Mouse (Mus musculus): ENCODE measurements around the gene Lrrc37a. TPM values are rescaled to one million over a fixed set of nuclear protein-coding genes. Genes with fewer than 3 reads are reported as not detected.
A peak's percentile ranks its signal among the peaks of the same experiment; 100 is the strongest.
"Not testable (repeated sequence)": the region's sequence is repeated elsewhere in the genome, so short reads cannot be mapped to it uniquely, and the experiment has no call there.

The Lrrc37a gene
- polyA plus RNA-seq (2016; fragmentation: Nextera tagmentation; extraction: Ambion mirVana): not detected in 2 replicates

GRCm38 (mm10) chr11:103504497-103504896 lies at the start of gene Lrrc37a:
Gene Lrrc37a (minus strand): TSS chr11:103504597.
- no peak for DNase-seq (ENCODE audit: low spot score)

DNA sequence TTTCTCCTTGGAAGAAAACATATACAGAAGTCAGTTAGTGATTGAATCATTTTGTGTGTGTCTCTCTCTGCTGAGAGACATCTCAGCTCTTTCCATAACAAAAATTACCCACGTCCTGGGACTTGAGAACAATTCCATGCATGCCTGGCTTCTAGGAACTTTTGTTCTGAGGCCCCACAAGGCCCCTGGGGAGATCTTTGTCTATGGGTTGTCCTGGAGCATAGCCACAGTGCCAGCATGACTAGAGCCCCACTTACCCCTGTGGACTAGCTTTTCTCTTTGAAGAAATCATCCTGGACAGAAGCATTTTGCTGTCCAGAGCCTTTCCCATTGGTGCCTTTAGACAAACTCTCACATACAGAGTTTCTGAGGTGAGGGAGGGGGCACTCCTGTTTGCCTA lies 30.6 kb upstream of the Lrrc37a start:
- 44% methylated on average over 1 of the region's 1 CpGs for WGBS

More at GRCm38 (mm10) chr11:103504497-103504896, at the start of gene Lrrc37a:
- no peaks in the 10 kb centered on the region for H3K4me1 ChIP-seq
- WGBS: 94% methylated on average over 12 of the region's 12 CpGs
- H3K27ac ChIP-seq (replicated peaks): no peak within 1 kb of the TSS
- no peaks in the 10 kb centered on the region for H3K27me3 ChIP-seq (replicated peaks; ENCODE audit: low read depth, poor library complexity, severe bottlenecking)
- H3K9me3 ChIP-seq: no peaks in the 10 kb centered on the region
- no peaks in the 10 kb centered on the region for H3K36me3 ChIP-seq (replicated peaks)
- no peak within 1 kb of the TSS for H3K4me3 ChIP-seq

GRCm38 (mm10) chr11:103512111-103512510 lies 7.7 kb upstream of the Lrrc37a start:
- H3K27me3 ChIP-seq (replicated peaks; ENCODE audit: low read depth, poor library complexity, severe bottlenecking): no peaks in the 10 kb centered on the region
- H3K4me1 ChIP-seq: no peaks in the 10 kb centered on the region
- no peaks in the 10 kb centered on the region for H3K36me3 ChIP-seq (replicated peaks)
- H3K9me3 ChIP-seq: no peaks in the 10 kb centered on the region
- H3K4me3 ChIP-seq: no peak overlapping the region
- DNase-seq (ENCODE audit: low spot score): no peak
- no peak overlapping the region for H3K27ac ChIP-seq (replicated peaks)
- 80% methylated on average over 2 of the region's 2 CpGs for WGBS

More for the DNA sequence above, 30.6 kb upstream of the Lrrc37a start:
- H3K36me3 ChIP-seq (replicated peaks); DNase-seq (ENCODE audit: low spot score); H3K4me1 ChIP-seq; H3K27ac ChIP-seq (replicated peaks); H3K27me3 ChIP-seq (replicated peaks; ENCODE audit: low read depth, poor library complexity, severe bottlenecking); H3K9me3 ChIP-seq; H3K4me3 ChIP-seq: not testable (repeated sequence)

DNA sequence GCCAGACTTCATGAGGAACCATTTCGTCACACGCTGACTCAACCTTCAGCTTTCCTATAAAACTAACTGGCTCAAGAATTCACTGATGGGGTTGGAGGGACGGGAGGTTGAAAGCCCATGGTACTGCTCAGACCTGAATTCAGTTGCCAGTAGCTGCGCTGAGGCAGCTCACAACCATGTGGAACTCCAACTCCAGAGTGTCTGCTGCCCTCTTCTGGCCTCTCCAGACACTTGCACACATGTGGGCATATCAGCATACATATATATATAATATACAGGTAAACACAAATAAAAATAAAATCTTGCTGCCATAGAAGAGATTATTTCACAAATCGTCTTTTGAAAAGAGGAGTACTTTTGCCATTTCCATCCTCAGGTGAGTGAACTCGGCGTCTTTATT lies 40.0 kb downstream of the Lrrc37a start:
- no peaks in the 10 kb centered on the region for H3K4me1 ChIP-seq
- no peaks in the 10 kb centered on the region for H3K27me3 ChIP-seq (replicated peaks; ENCODE audit: low read depth, poor library complexity, severe bottlenecking)
- H3K4me3 ChIP-seq: no peak overlapping the region
- H3K36me3 ChIP-seq (replicated peaks): no peaks in the 10 kb centered on the region
- peak; percentile 21 for DNase-seq (ENCODE audit: low spot score)
- 67% methylated on average over 7 of the region's 7 CpGs for WGBS
- H3K9me3 ChIP-seq: no peaks in the 10 kb centered on the region
- H3K27ac ChIP-seq (replicated peaks): no peak overlapping the region

- not testable (repeated sequence) for H3K27me3 ChIP-seq (replicated peaks; ENCODE audit: low read depth, poor library complexity, severe bottlenecking); H3K36me3 ChIP-seq (replicated peaks); H3K4me3 ChIP-seq; H3K4me1 ChIP-seq; DNase-seq (ENCODE audit: low spot score); H3K9me3 ChIP-seq; H3K27ac ChIP-seq (replicated peaks)
- 60% methylated on average over 1 of the region's 1 CpGs for WGBS
Measured at GRCm38 (mm10) chr11:103451105-103451504, 53.3 kb downstream of the Lrrc37a start.

DNA sequence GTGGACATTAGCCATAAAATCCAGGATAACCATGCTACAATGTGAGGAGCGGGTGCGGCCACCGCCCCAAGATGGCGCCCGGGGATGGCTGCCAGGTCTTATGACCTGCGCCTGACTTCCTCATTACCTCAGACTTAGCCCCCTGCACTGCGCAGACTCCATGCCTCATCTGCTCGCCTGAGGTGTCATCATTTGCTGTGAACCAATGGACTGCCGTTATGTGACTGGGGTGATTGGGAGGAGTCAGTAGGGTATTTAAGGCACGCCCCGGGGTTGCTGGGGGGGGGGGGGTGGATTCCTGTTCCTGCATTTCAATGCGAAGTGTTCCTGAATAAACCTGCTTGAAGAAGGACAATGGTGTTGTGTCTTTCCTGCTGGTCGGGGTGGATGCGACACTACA lies 54.7 kb downstream of the Lrrc37a start:
- not testable (repeated sequence) for DNase-seq (ENCODE audit: low spot score); H3K27me3 ChIP-seq (replicated peaks; ENCODE audit: low read depth, poor library complexity, severe bottlenecking)
- 90% methylated on average over 14 of the region's 14 CpGs for WGBS

GRCm38 (mm10) chr11:103443678-103444077 lies 60.7 kb downstream of the Lrrc37a start:
- Histone ChIP-seq H3K4me1 (no peaks in the 10 kb centered on the region), H3K36me3 (replicated peaks) (no peaks in the 10 kb centered on the region), H3K27ac (replicated peaks) (no peak overlapping the region), H3K9me3 (no peaks in the 10 kb centered on the region), H3K4me3 (no peak overlapping the region), H3K27me3 (replicated peaks; ENCODE audit: low read depth, poor library complexity, severe bottlenecking) (no peaks in the 10 kb centered on the region)
- 87% methylated on average over 3 of the region's 3 CpGs for WGBS
- no peak for DNase-seq (ENCODE audit: low spot score)

More for the DNA sequence above, 54.7 kb downstream of the Lrrc37a start:
- not testable (repeated sequence) for H3K4me1 ChIP-seq; H3K9me3 ChIP-seq; H3K4me3 ChIP-seq; H3K27ac ChIP-seq (replicated peaks); H3K36me3 ChIP-seq (replicated peaks)

- 84% methylated on average over 5 of the region's 5 CpGs for WGBS
- Histone ChIP-seq H3K4me3 (no peak overlapping the region), H3K9me3 (no peaks in the 10 kb centered on the region), H3K27me3 (replicated peaks; ENCODE audit: low read depth, poor library complexity, severe bottlenecking) (no peaks in the 10 kb centered on the region), H3K36me3 (replicated peaks) (no peaks in the 10 kb centered on the region), H3K27ac (replicated peaks) (no peak overlapping the region), H3K4me1 (no peaks in the 10 kb centered on the region)
- no peak for DNase-seq (ENCODE audit: low spot score)
Measured at GRCm38 (mm10) chr11:103436282-103436681, 68.1 kb downstream of the Lrrc37a start.

DNA sequence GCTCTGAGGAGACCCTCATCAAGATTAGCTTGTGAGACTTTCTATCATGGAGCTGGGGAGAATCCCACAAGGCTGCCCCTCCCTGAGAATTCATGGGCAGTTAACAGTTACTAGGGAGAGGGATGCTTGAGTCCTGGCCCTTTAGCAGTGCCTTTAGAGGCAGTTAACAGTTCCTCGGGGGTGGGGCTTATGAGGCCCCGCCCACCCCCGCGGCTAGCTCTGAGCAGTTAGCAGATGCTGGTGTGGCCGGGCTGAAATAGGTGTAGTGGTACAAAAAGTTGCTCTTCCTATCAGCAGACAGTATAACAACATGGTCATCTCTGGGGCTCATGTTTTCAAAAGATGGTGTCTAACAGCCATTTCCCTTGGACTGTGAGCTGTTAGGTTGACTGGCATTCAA lies 79.4 kb downstream of the Lrrc37a start:
- no peak overlapping the region for H3K27ac ChIP-seq (replicated peaks)
- no peaks in the 10 kb centered on the region for H3K9me3 ChIP-seq
- no peaks in the 10 kb centered on the region for H3K27me3 ChIP-seq (replicated peaks; ENCODE audit: low read depth, poor library complexity, severe bottlenecking)
- H3K36me3 ChIP-seq (replicated peaks): no peaks in the 10 kb centered on the region
- peaks cover 7% of the 10 kb centered on the region for H3K4me1 ChIP-seq
- DNase-seq (ENCODE audit: low spot score): no peak
- WGBS: 28% methylated on average over 5 of the region's 5 CpGs
- H3K4me3 ChIP-seq: no peak overlapping the region

DNA sequence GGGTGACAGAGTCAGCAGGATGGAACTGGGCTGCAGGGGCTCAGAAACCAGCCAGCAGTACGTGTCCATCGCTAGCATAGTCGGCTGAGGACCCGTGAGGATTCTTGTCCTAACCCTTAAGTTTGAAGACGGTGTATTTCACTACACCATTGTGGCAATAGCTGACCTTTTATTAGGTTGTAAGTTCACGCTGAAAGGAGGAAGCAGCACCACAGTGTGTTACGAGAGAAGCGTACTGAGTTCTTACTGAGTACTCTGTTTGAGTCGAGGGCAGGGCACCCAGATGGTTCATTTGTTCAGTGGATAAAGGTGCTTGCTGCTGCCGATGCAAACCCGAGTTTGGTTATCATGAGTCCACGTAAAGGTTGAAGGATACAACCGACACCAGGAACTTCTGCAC lies 84.7 kb downstream of the Lrrc37a start:
- WGBS: 87% methylated on average over 13 of the region's 13 CpGs
- Histone ChIP-seq H3K9me3 (no peaks in the 10 kb centered on the region), H3K27me3 (replicated peaks; ENCODE audit: low read depth, poor library complexity, severe bottlenecking) (no peaks in the 10 kb centered on the region), H3K4me3 (no peak overlapping the region), H3K27ac (replicated peaks) (no peak overlapping the region), H3K4me1 (peaks cover 7% of the 10 kb centered on the region), H3K36me3 (replicated peaks) (no peaks in the 10 kb centered on the region)
- no peak for DNase-seq (ENCODE audit: low spot score)

DNA sequence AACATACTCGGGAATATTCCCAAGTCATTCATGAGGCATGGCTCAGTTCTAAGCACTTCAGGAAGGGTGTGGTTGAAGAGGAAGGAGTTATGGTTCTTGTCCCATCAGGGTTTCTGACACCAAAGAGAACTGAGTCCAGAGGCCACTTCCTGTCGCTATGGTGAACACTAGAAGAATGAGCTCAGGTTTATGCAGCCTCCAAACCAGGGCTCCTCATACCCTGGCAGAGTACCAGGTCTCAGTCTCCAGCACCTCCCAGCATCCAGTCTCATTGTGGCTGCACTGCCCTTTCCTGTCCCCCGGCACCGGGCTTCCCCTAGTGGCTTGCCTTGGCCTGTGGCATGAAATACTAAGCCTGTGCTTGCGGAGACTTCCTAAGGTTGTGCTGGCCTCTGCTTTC lies 85.2 kb downstream of the Lrrc37a start:
- H3K4me3 ChIP-seq: no peak overlapping the region
- WGBS: 74% methylated on average over 5 of the region's 5 CpGs

GRCm38 (mm10) chr11:103413516-103413915 lies 90.9 kb downstream of the Lrrc37a start:
- peaks cover 7% of the 10 kb centered on the region; the same call in 1 of the 2 replicates for H3K36me3 ChIP-seq (replicated peaks)
- no peaks in the 10 kb centered on the region for H3K9me3 ChIP-seq
- no peaks in the 10 kb centered on the region for H3K27me3 ChIP-seq (replicated peaks; ENCODE audit: low read depth, poor library complexity, severe bottlenecking)
- DNase-seq (ENCODE audit: low spot score): no peak
- peaks cover 24% of the 10 kb centered on the region for H3K4me1 ChIP-seq
- 91% methylated on average over 1 of the region's 1 CpGs for WGBS
- peak overlapping the region; percentile 93; the same call in 1 of the 2 replicates for H3K4me3 ChIP-seq
- H3K27ac ChIP-seq (replicated peaks): no peak overlapping the region

More for the DNA sequence above, 85.2 kb downstream of the Lrrc37a start:
- no peak for DNase-seq (ENCODE audit: low spot score)
- H3K4me1 ChIP-seq: peaks cover 7% of the 10 kb centered on the region
- H3K36me3 ChIP-seq (replicated peaks): no peaks in the 10 kb centered on the region
- no peaks in the 10 kb centered on the region for H3K27me3 ChIP-seq (replicated peaks; ENCODE audit: low read depth, poor library complexity, severe bottlenecking)
- H3K9me3 ChIP-seq: no peaks in the 10 kb centered on the region
- no peak overlapping the region for H3K27ac ChIP-seq (replicated peaks)

- Histone ChIP-seq H3K27me3 (replicated peaks; ENCODE audit: low read depth, poor library complexity, severe bottlenecking) (no peaks in the 10 kb centered on the region), H3K4me3 (peak overlapping the region; percentile 93), H3K36me3 (replicated peaks) (peaks cover 7% of the 10 kb centered on the region; the same call in 1 of the 2 replicates), H3K27ac (replicated peaks) (peak overlapping the region; percentile 87), H3K4me1 (peaks cover 24% of the 10 kb centered on the region), H3K9me3 (no peaks in the 10 kb centered on the region)
- 2% methylated on average over 14 of the region's 14 CpGs for WGBS
- no peak for DNase-seq (ENCODE audit: low spot score)
Measured at GRCm38 (mm10) chr11:103412950-103413423, 91.4 kb downstream of the Lrrc37a start.
